Mouse (Mus musculus): ENCODE measurements around the gene Vmn1r202. TPM values are rescaled to one million over a fixed set of nuclear protein-coding genes. Genes with fewer than 3 reads are reported as not detected.

Gene Vmn1r202
- polyA plus RNA-seq, 2 experiments = not detected

- no peak for TF ChIP-seq EP300 (IDR thresholded peaks at IDR 0.05; ENCODE audit: low read depth)
- TF ChIP-seq CTCF (IDR thresholded peaks at IDR 0.05; ENCODE audit: low read depth) = no peak
- Histone ChIP-seq H3K4me1 (replicated peaks; ENCODE audit: control insufficient read depth in 2 of 2, insufficient read depth in 2 of 2, low read length in 1 of 2) (no peaks in the 10 kb centered on the region), H3K36me3 (replicated peaks; ENCODE audit: control insufficient read depth, insufficient read depth, low read depth) (no peaks in the 10 kb centered on the region), H3K9me3 (ENCODE audit: control insufficient read depth, low read length) (no peaks in the 10 kb centered on the region), H3K27me3 (ENCODE audit: control insufficient read depth, insufficient read depth, low read length) (no peaks in the 10 kb centered on the region), H3K27ac (no peak overlapping the region), H3K4me2 (ENCODE audit: low read depth) (no peak overlapping the region), H3K4me3 (ENCODE audit: insufficient read depth in 1 of 2, low read depth in 2 of 2, low read length in 2 of 2) (no peak overlapping the region), H3K9ac (replicated peaks) (no peak overlapping the region)
- DNase-seq (ENCODE audit: low read depth in 3 of 3, low spot score in 3 of 3) (no peak), ATAC-seq (ENCODE audit: insufficient read depth) (no peak)
Measured at GRCm38 (mm10) chr13:22455145-22455544, 50.0 kb downstream of the Vmn1r202 start.

Other genes with a start within 250 kb of the Vmn1r202 start
- not detected in 2 replicates for gene Vmn1r195, start 234.9 kb downstream of the Vmn1r202 start, polyA plus RNA-seq (2012; rRNA removed)
- not detected in 2 replicates for gene Vmn1r195, start 234.9 kb downstream of the Vmn1r202 start, polyA plus RNA-seq (2014; fragmentation: Nextera tagmentation; extraction: Ambion mirVana)
- gene Vmn1r196, start 215.5 kb downstream of the Vmn1r202 start, polyA plus RNA-seq (2012; rRNA removed) = not detected in 2 replicates
- gene Vmn1r196, start 215.5 kb downstream of the Vmn1r202 start, polyA plus RNA-seq (2014; fragmentation: Nextera tagmentation; extraction: Ambion mirVana) = not detected in 2 replicates
- gene Vmn1r197, start 180.8 kb downstream of the Vmn1r202 start, polyA plus RNA-seq (2012; rRNA removed) = not detected in 2 replicates
- gene Vmn1r197, start 180.8 kb downstream of the Vmn1r202 start, polyA plus RNA-seq (2014; fragmentation: Nextera tagmentation; extraction: Ambion mirVana) = not detected in 2 replicates
- gene Vmn1r198, start 155.0 kb downstream of the Vmn1r202 start, polyA plus RNA-seq (2012; rRNA removed) = not detected in 2 replicates
- gene Vmn1r198, start 155.0 kb downstream of the Vmn1r202 start, polyA plus RNA-seq (2014; fragmentation: Nextera tagmentation; extraction: Ambion mirVana) = not detected in 2 replicates
- not detected in 2 replicates for gene Vmn1r199, start 125.6 kb downstream of the Vmn1r202 start, polyA plus RNA-seq (2012; rRNA removed)
- not detected in 2 replicates for gene Vmn1r199, start 125.6 kb downstream of the Vmn1r202 start, polyA plus RNA-seq (2014; fragmentation: Nextera tagmentation; extraction: Ambion mirVana)
- not detected in 2 replicates for gene Vmn1r200, start 115.0 kb downstream of the Vmn1r202 start, polyA plus RNA-seq (2012; rRNA removed)
- not detected in 2 replicates for gene Vmn1r200, start 115.0 kb downstream of the Vmn1r202 start, polyA plus RNA-seq (2014; fragmentation: Nextera tagmentation; extraction: Ambion mirVana)
- gene Vmn1r201, start 33.5 kb downstream of the Vmn1r202 start, polyA plus RNA-seq (2012; rRNA removed) = not detected in 2 replicates
- not detected in 2 replicates for gene Vmn1r201, start 33.5 kb downstream of the Vmn1r202 start, polyA plus RNA-seq (2014; fragmentation: Nextera tagmentation; extraction: Ambion mirVana)
- not detected in 2 replicates for gene Vmn1r203, start 12.7 kb upstream of the Vmn1r202 start, polyA plus RNA-seq (2012; rRNA removed)
- not detected in 2 replicates for gene Vmn1r203, start 12.7 kb upstream of the Vmn1r202 start, polyA plus RNA-seq (2014; fragmentation: Nextera tagmentation; extraction: Ambion mirVana)
- not detected in 2 replicates for gene Vmn1r204, start 47.8 kb upstream of the Vmn1r202 start, polyA plus RNA-seq (2012; rRNA removed)
- gene Vmn1r204, start 47.8 kb upstream of the Vmn1r202 start, polyA plus RNA-seq (2014; fragmentation: Nextera tagmentation; extraction: Ambion mirVana) = not detected in 2 replicates
- not detected in 2 replicates for gene Vmn1r205, start 87.6 kb upstream of the Vmn1r202 start, polyA plus RNA-seq (2012; rRNA removed)
- not detected in 2 replicates for gene Vmn1r205, start 87.6 kb upstream of the Vmn1r202 start, polyA plus RNA-seq (2014; fragmentation: Nextera tagmentation; extraction: Ambion mirVana)
- not detected in 2 replicates for gene Vmn1r206, start 118.9 kb upstream of the Vmn1r202 start, polyA plus RNA-seq (2012; rRNA removed)
- not detected in 2 replicates for gene Vmn1r206, start 118.9 kb upstream of the Vmn1r202 start, polyA plus RNA-seq (2014; fragmentation: Nextera tagmentation; extraction: Ambion mirVana)
- gene Vmn1r207-ps, start 224.2 kb upstream of the Vmn1r202 start, polyA plus RNA-seq (2012; rRNA removed) = not detected in 2 replicates
- not detected in 2 replicates for gene Vmn1r207-ps, start 224.2 kb upstream of the Vmn1r202 start, polyA plus RNA-seq (2014; fragmentation: Nextera tagmentation; extraction: Ambion mirVana)

All from liver, embryonic 14.5 days (tissue).